Mouse (Mus musculus): ENCODE data around the gene Fyb2. TPM values are rescaled to one million over a fixed set of nuclear protein-coding genes. Genes with fewer than 3 reads are reported as not detected.

Fyb2 gene
- polyA plus RNA-seq, 1 experiment from 2014 or later: not detected

- Histone ChIP-seq H3K27ac (ENCODE audit: low read length) (no peak overlapping the region), H3K36me3 (ENCODE audit: control insufficient read depth, insufficient read depth, low read length) (no peaks in the 10 kb centered on the region), H3K4me1 (ENCODE audit: control insufficient read depth, insufficient read depth, low read length) (no peaks in the 10 kb centered on the region), H3K27me3 (ENCODE audit: control insufficient read depth, insufficient read depth, low read length) (no peaks in the 10 kb centered on the region), H3K9ac (replicated peaks; ENCODE audit: low read depth, low read length) (no peak overlapping the region), H3K4me2 (replicated peaks; ENCODE audit: low read depth, low read length) (no peak overlapping the region), H3K9me3 (ENCODE audit: control insufficient read depth, low read depth, low read length) (no peaks in the 10 kb centered on the region), H3K4me3 (ENCODE audit: low read depth, low read length) (no peak overlapping the region)
- WGBS: 81% methylated on average over 5 of the region's 5 CpGs
- no peak for ATAC-seq (ENCODE audit: insufficient number of reproducible peaks, insufficient read depth, low FRiP score, low read depth)
Observed at GRCm38 (mm10) chr4:104988102-104988501, 74.8 kb downstream of the Fyb2 start.

GRCm38 (mm10) chr4:104988709-104989108, 75.5 kb downstream of the Fyb2 start:
- H3K4me3 ChIP-seq (ENCODE audit: low read depth, low read length): no peak overlapping the region
- H3K27ac ChIP-seq (ENCODE audit: low read length): no peak overlapping the region
- no peaks in the 10 kb centered on the region for H3K9me3 ChIP-seq (ENCODE audit: control insufficient read depth, low read depth, low read length)
- H3K4me2 ChIP-seq (replicated peaks; ENCODE audit: low read depth, low read length): no peak overlapping the region
- H3K36me3 ChIP-seq (ENCODE audit: control insufficient read depth, insufficient read depth, low read length): no peaks in the 10 kb centered on the region
- ATAC-seq (ENCODE audit: insufficient number of reproducible peaks, insufficient read depth, low FRiP score, low read depth): no peak
- H3K27me3 ChIP-seq (ENCODE audit: control insufficient read depth, insufficient read depth, low read length): no peaks in the 10 kb centered on the region
- no peak overlapping the region for H3K9ac ChIP-seq (replicated peaks; ENCODE audit: low read depth, low read length)
- H3K4me1 ChIP-seq (ENCODE audit: control insufficient read depth, insufficient read depth, low read length): no peaks in the 10 kb centered on the region
- WGBS: 87% methylated on average over 7 of the region's 7 CpGs

- 83% methylated on average over 6 of the region's 6 CpGs for WGBS
- no peak overlapping the region for H3K4me2 ChIP-seq (replicated peaks; ENCODE audit: low read depth, low read length)
- H3K4me1 ChIP-seq (ENCODE audit: control insufficient read depth, insufficient read depth, low read length): no peaks in the 10 kb centered on the region
- H3K36me3 ChIP-seq (ENCODE audit: control insufficient read depth, insufficient read depth, low read length): no peaks in the 10 kb centered on the region
- H3K9ac ChIP-seq (replicated peaks; ENCODE audit: low read depth, low read length): no peak overlapping the region
- no peak overlapping the region for H3K27ac ChIP-seq (ENCODE audit: low read length)
- no peaks in the 10 kb centered on the region for H3K27me3 ChIP-seq (ENCODE audit: control insufficient read depth, insufficient read depth, low read length)
- no peaks in the 10 kb centered on the region for H3K9me3 ChIP-seq (ENCODE audit: control insufficient read depth, low read depth, low read length)
- H3K4me3 ChIP-seq (ENCODE audit: low read depth, low read length): no peak overlapping the region
- ATAC-seq (ENCODE audit: insufficient number of reproducible peaks, insufficient read depth, low FRiP score, low read depth): no peak
Observed at GRCm38 (mm10) chr4:104990016-104990415, 76.8 kb downstream of the Fyb2 start.

- no peak overlapping the region for H3K4me2 ChIP-seq (replicated peaks; ENCODE audit: low read depth, low read length)
- WGBS: 78% methylated on average over 3 of the region's 3 CpGs
Observed at GRCm38 (mm10) chr4:104990686-104991085, 77.4 kb downstream of the Fyb2 start.

GRCm38 (mm10) chr4:104992271-104992670, 79.0 kb downstream of the Fyb2 start:
- whole genome bisulfite sequencing: 88% methylated on average over 3 of the region's 3 CpGs
- no peak for ATAC-seq (ENCODE audit: insufficient number of reproducible peaks, insufficient read depth, low FRiP score, low read depth)
- Histone ChIP-seq H3K9ac (replicated peaks; ENCODE audit: low read depth, low read length) (no peak overlapping the region), H3K27ac (ENCODE audit: low read length) (no peak overlapping the region), H3K27me3 (ENCODE audit: control insufficient read depth, insufficient read depth, low read length) (no peaks in the 10 kb centered on the region), H3K4me3 (ENCODE audit: low read depth, low read length) (no peak overlapping the region), H3K4me1 (ENCODE audit: control insufficient read depth, insufficient read depth, low read length) (no peaks in the 10 kb centered on the region), H3K4me2 (replicated peaks; ENCODE audit: low read depth, low read length) (no peak overlapping the region), H3K36me3 (ENCODE audit: control insufficient read depth, insufficient read depth, low read length) (no peaks in the 10 kb centered on the region), H3K9me3 (ENCODE audit: control insufficient read depth, low read depth, low read length) (no peaks in the 10 kb centered on the region)

More at GRCm38 (mm10) chr4:104990686-104991085, 77.4 kb downstream of the Fyb2 start:
- no peak overlapping the region for H3K9ac ChIP-seq (replicated peaks; ENCODE audit: low read depth, low read length)
- no peak overlapping the region for H3K27ac ChIP-seq (ENCODE audit: low read length)
- no peaks in the 10 kb centered on the region for H3K9me3 ChIP-seq (ENCODE audit: control insufficient read depth, low read depth, low read length)
- no peaks in the 10 kb centered on the region for H3K4me1 ChIP-seq (ENCODE audit: control insufficient read depth, insufficient read depth, low read length)
- no peak overlapping the region for H3K4me3 ChIP-seq (ENCODE audit: low read depth, low read length)
- H3K27me3 ChIP-seq (ENCODE audit: control insufficient read depth, insufficient read depth, low read length): no peaks in the 10 kb centered on the region
- H3K36me3 ChIP-seq (ENCODE audit: control insufficient read depth, insufficient read depth, low read length): no peaks in the 10 kb centered on the region
- no peak for ATAC-seq (ENCODE audit: insufficient number of reproducible peaks, insufficient read depth, low FRiP score, low read depth)

- Histone ChIP-seq H3K27me3 (ENCODE audit: control insufficient read depth, insufficient read depth, low read length) (no peaks in the 10 kb centered on the region), H3K27ac (ENCODE audit: low read length) (no peak overlapping the region), H3K9ac (replicated peaks; ENCODE audit: low read depth, low read length) (no peak overlapping the region), H3K4me3 (ENCODE audit: low read depth, low read length) (no peak overlapping the region), H3K4me2 (replicated peaks; ENCODE audit: low read depth, low read length) (no peak overlapping the region), H3K4me1 (ENCODE audit: control insufficient read depth, insufficient read depth, low read length) (no peaks in the 10 kb centered on the region), H3K9me3 (ENCODE audit: control insufficient read depth, low read depth, low read length) (no peaks in the 10 kb centered on the region), H3K36me3 (ENCODE audit: control insufficient read depth, insufficient read depth, low read length) (no peaks in the 10 kb centered on the region)
- 85% methylated on average over 10 of the region's 10 CpGs for WGBS
- no peak for ATAC-seq (ENCODE audit: insufficient number of reproducible peaks, insufficient read depth, low FRiP score, low read depth)
Observed at GRCm38 (mm10) chr4:104993140-104993874, 80.1 kb downstream of the Fyb2 start.

GRCm38 (mm10) chr4:104999702-105000101, 86.4 kb downstream of the Fyb2 start:
- H3K36me3 ChIP-seq (ENCODE audit: control insufficient read depth, insufficient read depth, low read length): no peaks in the 10 kb centered on the region
- H3K4me2 ChIP-seq (replicated peaks; ENCODE audit: low read depth, low read length): no peak overlapping the region
- H3K27me3 ChIP-seq (ENCODE audit: control insufficient read depth, insufficient read depth, low read length): no peaks in the 10 kb centered on the region
- no peak for ATAC-seq (ENCODE audit: insufficient number of reproducible peaks, insufficient read depth, low FRiP score, low read depth)
- no peak overlapping the region for H3K27ac ChIP-seq (ENCODE audit: low read length)
- H3K4me1 ChIP-seq (ENCODE audit: control insufficient read depth, insufficient read depth, low read length): no peaks in the 10 kb centered on the region
- H3K9me3 ChIP-seq (ENCODE audit: control insufficient read depth, low read depth, low read length): no peaks in the 10 kb centered on the region
- H3K4me3 ChIP-seq (ENCODE audit: low read depth, low read length): no peak overlapping the region
- no peak overlapping the region for H3K9ac ChIP-seq (replicated peaks; ENCODE audit: low read depth, low read length)
- 75% methylated on average over 5 of the region's 5 CpGs for WGBS

GRCm38 (mm10) chr4:105001736-105002135, 88.5 kb downstream of the Fyb2 start:
- H3K27ac ChIP-seq (ENCODE audit: low read length): no peak overlapping the region
- no peaks in the 10 kb centered on the region for H3K4me1 ChIP-seq (ENCODE audit: control insufficient read depth, insufficient read depth, low read length)
- H3K9ac ChIP-seq (replicated peaks; ENCODE audit: low read depth, low read length): no peak overlapping the region
- no peaks in the 10 kb centered on the region for H3K36me3 ChIP-seq (ENCODE audit: control insufficient read depth, insufficient read depth, low read length)
- no peak overlapping the region for H3K4me2 ChIP-seq (replicated peaks; ENCODE audit: low read depth, low read length)
- ATAC-seq (ENCODE audit: insufficient number of reproducible peaks, insufficient read depth, low FRiP score, low read depth): no peak
- H3K27me3 ChIP-seq (ENCODE audit: control insufficient read depth, insufficient read depth, low read length): no peaks in the 10 kb centered on the region
- H3K4me3 ChIP-seq (ENCODE audit: low read depth, low read length): no peak overlapping the region
- 59% methylated on average over 1 of the region's 1 CpGs for WGBS
- no peaks in the 10 kb centered on the region for H3K9me3 ChIP-seq (ENCODE audit: control insufficient read depth, low read depth, low read length)

GRCm38 (mm10) chr4:105004135-105004534, 90.9 kb downstream of the Fyb2 start:
- no peak for ATAC-seq (ENCODE audit: insufficient number of reproducible peaks, insufficient read depth, low FRiP score, low read depth)
- 71% methylated on average over 8 of the region's 8 CpGs for WGBS
- Histone ChIP-seq H3K9ac (replicated peaks; ENCODE audit: low read depth, low read length) (no peak overlapping the region), H3K4me3 (ENCODE audit: low read depth, low read length) (no peak overlapping the region), H3K36me3 (ENCODE audit: control insufficient read depth, insufficient read depth, low read length) (no peaks in the 10 kb centered on the region), H3K27ac (ENCODE audit: low read length) (no peak overlapping the region), H3K4me1 (ENCODE audit: control insufficient read depth, insufficient read depth, low read length) (no peaks in the 10 kb centered on the region), H3K4me2 (replicated peaks; ENCODE audit: low read depth, low read length) (no peak overlapping the region), H3K27me3 (ENCODE audit: control insufficient read depth, insufficient read depth, low read length) (no peaks in the 10 kb centered on the region), H3K9me3 (ENCODE audit: control insufficient read depth, low read depth, low read length) (no peaks in the 10 kb centered on the region)

Data from stomach, embryonic 14.5 days (tissue).